Mouse (Mus musculus): Measurements from ENCODE around the gene Tob2. TPM values are rescaled to one million over a fixed set of nuclear protein-coding genes. Genes with fewer than 3 reads are reported as not detected.
A peak's percentile ranks its signal among the peaks of the same experiment; 100 is the strongest.

Gene Tob2
- polyA plus RNA-seq, 1 experiment = not detected

DNA sequence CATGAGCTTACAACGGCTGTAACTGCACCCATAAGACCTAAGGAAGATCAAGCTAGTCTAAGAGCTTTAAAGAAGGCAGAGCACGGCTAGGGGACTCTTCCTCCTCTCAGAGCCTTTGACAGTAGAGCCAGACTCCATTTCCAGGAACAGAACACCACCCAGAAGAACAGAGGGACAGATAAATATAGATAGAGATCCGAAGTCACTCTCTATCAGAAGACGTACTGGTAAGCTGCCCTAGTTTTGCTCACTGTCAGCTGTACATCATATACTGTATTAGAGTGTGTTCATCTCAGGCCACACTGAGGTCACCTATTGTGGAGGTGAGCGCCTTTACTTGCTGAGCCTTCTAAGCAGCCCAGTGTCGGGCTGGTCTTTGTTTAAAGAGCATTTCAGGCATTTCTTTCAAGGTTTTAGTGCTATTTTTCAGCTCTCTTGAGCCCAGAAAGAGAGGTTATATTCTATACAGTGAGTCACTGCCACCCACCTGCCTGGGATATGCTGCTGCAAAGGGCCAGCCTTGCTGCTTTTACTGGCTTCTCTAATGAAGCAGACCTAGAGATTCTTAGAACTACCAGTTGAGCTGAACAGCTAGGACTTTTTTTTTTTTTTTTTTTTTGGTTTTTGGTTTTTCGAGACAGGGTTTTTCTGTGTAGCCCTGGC is 32.7 kb upstream of the Tob2 start:
- WGBS = 47% methylated on average over 7 of the region's 7 CpGs
- TF ChIP-seq POLR2A (IDR thresholded peaks at IDR 0.05; ENCODE audit: insufficient read depth, low read depth, low read length) (no peak), CTCF (IDR thresholded peaks at IDR 0.05; ENCODE audit: insufficient read depth, low read depth, low read length) (no peak)
- Histone ChIP-seq H3K4me1 (ENCODE audit: control insufficient read depth, insufficient read depth, low read length) (peaks cover 8% of the 10 kb centered on the region; the same call in 1 of the 2 replicates), H3K4me3 (ENCODE audit: insufficient read depth, low read depth, low read length) (no peak overlapping the region), H3K27ac (ENCODE audit: insufficient read depth, low read depth, low read length) (peak overlapping the region; percentile 72; the same call in 1 of the 2 replicates)

DNA sequence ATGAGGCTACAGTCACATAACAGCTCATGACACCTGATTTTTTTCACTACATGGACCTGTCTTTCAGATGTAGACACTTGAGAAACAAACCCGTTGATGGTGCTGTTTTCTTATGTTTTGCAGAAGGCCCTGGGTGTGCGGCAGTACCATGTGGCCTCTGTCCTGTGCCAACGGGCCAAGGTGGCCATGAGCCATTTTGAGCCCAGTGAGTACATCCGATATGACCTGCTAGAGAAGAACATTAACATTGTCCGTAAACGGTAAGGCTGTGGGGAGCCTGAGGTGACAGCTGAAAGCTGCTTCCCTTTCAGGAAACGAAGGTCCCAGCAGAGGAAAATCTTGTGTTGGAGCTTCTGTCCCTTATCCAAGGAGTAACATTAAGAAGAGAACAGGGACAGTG is 30.6 kb upstream of the Tob2 start:
- WGBS = 85% methylated on average over 7 of the region's 7 CpGs
- TF ChIP-seq CTCF (IDR thresholded peaks at IDR 0.05; ENCODE audit: insufficient read depth, low read depth, low read length) (no peak), POLR2A (IDR thresholded peaks at IDR 0.05; ENCODE audit: insufficient read depth, low read depth, low read length) (no peak)
- Histone ChIP-seq H3K27ac (ENCODE audit: insufficient read depth, low read depth, low read length) (no peak overlapping the region), H3K4me3 (ENCODE audit: insufficient read depth, low read depth, low read length) (no peak overlapping the region), H3K4me1 (ENCODE audit: control insufficient read depth, insufficient read depth, low read length) (peaks cover 8% of the 10 kb centered on the region; the same call in 1 of the 2 replicates)

DNA sequence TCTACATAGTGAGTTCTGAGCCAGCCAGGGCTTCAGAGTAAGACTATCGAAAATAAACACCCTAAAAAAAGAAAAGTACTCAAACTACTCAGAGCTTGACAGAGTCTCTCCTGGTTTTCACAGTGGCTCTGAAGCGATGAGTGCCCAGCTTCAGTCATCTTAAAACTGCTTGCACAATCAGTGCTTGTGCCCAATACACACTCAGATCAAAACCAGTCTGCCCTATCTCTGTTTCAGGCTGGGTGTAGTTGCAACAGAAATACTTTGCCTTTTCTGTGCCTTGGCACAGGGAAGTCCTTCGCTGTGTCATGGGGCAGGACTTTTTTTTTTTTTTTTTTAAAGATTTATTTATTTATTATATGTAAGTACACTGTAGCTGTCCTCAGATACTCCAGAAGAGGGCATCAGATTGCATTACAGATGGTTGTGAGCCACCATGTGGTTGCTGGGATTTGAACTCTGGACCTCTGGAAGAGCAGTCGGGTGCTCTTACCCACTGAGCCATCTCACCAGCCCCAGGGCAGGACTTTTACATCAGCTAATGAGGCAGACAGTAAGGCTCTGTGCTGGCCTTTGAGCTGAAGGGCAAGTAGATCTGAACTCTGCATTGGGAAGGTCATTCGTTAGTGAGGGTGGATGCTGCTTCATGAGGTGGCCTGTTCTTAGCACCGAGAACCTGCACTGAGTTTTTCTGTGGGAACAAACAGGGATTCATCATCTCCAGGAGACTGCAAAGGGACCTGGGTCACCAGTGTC is 28.4 kb upstream of the Tob2 start:
- H3K4me3 ChIP-seq (ENCODE audit: insufficient read depth, low read depth, low read length) = no peak overlapping the region
- WGBS = 77% methylated on average over 6 of the region's 6 CpGs
- no peak overlapping the region for H3K27ac ChIP-seq (ENCODE audit: insufficient read depth, low read depth, low read length)
- H3K4me1 ChIP-seq (ENCODE audit: control insufficient read depth, insufficient read depth, low read length) = peaks cover 9% of the 10 kb centered on the region; the same call in 1 of the 2 replicates
- TF ChIP-seq CTCF (IDR thresholded peaks at IDR 0.05; ENCODE audit: insufficient read depth, low read depth, low read length) = no peak

DNA sequence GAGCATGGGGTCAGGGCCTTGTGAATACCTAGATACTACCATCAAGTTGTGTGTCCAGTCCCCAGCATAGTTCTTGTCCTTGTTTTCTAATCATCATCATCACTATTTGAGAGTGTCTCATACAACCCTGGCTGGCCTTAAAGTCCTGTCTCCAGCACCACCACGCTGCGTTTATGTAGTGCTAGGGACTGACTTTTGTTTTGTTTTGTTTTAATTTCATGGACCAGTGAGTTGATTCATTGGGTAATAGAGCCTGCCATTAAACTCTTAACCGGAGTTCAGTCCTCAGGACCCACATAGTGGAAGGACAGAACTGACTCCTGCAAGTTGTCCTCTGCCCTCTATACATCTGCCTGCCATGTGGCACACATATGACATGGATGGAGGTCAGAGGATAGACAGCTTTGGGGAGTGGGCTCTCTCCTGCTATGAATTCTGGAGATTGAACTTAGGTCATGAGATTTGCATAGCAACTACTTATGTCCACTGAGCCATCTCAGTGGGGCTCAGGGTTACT is 26.9 kb upstream of the Tob2 start:
- no peak for TF ChIP-seq POLR2A (IDR thresholded peaks at IDR 0.05; ENCODE audit: insufficient read depth, low read depth, low read length)
- TF ChIP-seq CTCF (IDR thresholded peaks at IDR 0.05; ENCODE audit: insufficient read depth, low read depth, low read length) = no peak
- no peak overlapping the region for H3K27ac ChIP-seq (ENCODE audit: insufficient read depth, low read depth, low read length)
- H3K4me3 ChIP-seq (ENCODE audit: insufficient read depth, low read depth, low read length) = no peak overlapping the region
- peaks cover 8% of the 10 kb centered on the region for H3K4me1 ChIP-seq (ENCODE audit: control insufficient read depth, insufficient read depth, low read length)
- WGBS = 37% methylated on average over 3 of the region's 3 CpGs

DNA sequence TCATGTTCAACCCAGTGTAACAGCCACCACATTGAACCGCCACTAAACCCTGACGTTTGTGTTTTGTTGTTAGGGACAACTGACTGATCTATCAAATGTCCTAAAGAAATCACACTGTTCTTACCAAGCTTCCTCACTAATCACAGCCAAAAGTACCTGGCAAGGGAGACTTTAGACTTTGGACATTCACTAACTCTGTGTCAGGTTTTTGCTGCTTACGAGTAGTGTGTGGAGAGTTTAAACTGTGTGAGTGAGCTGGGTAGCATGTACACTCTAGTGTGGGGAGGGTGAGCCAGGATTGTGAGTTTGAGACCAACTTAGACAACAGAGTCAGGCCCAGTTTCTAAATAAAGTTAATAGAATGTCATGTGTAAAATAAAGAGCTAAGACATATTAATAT is 23.8 kb upstream of the Tob2 start:
- H3K4me3 ChIP-seq (ENCODE audit: insufficient read depth, low read depth, low read length) = no peak overlapping the region
- H3K4me1 ChIP-seq (ENCODE audit: control insufficient read depth, insufficient read depth, low read length) = peaks cover 20% of the 10 kb centered on the region
- 76% methylated on average over 3 of the region's 3 CpGs for WGBS
- TF ChIP-seq CTCF (IDR thresholded peaks at IDR 0.05; ENCODE audit: insufficient read depth, low read depth, low read length) (no peak), POLR2A (IDR thresholded peaks at IDR 0.05; ENCODE audit: insufficient read depth, low read depth, low read length) (no peak)
- H3K27ac ChIP-seq (ENCODE audit: insufficient read depth, low read depth, low read length) = no peak overlapping the region

DNA sequence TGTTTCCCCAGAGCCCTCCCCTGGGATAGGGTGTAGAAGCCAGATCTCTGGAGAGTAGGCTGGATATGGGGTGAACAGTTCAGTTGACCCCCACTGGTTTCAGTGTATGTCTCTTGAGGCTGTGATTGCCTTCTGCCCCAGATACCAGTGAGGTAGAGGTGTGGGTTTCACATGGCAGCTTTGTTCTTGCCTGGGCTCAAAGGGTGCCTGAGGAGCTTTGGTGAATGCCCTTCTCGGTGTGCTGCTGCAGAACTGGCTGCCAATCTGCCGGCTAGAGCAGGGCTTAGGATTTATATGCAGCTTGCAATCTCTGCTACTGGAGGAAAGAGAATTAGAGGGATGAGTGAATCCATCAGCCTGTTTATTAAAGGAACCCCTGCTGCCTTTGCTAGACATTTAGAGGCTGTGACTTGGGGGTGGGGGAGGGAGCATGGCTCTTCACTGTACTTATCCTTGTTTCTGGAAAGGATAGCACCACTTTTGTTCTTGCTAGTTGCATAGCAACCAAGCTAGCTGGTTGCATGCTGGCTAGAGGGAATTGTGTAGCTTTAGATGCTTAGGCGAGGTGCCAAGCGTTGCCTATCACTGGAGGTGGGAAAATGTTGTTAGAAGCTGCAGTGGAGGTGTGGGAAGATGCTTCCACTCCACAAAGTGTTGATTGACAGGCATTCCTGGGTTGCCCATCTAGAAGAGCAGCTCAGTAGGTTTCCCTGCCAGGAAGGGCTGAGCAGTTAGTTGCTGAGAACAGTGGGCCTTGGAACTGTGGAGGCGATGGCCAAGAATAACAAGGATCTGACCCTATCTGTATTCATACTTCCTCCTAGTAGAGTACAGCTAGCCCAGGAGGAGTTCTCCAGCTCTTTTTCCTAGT is 21.2 kb upstream of the Tob2 start:
- TF ChIP-seq CTCF (IDR thresholded peaks at IDR 0.05; ENCODE audit: insufficient read depth, low read depth, low read length) (no peak), POLR2A (IDR thresholded peaks at IDR 0.05; ENCODE audit: insufficient read depth, low read depth, low read length) (no peak)
- H3K4me3 ChIP-seq (ENCODE audit: insufficient read depth, low read depth, low read length) = peak overlapping the region; percentile 1; the same call in 1 of the 2 replicates
- WGBS = 4% methylated on average over 5 of the region's 5 CpGs

DNA sequence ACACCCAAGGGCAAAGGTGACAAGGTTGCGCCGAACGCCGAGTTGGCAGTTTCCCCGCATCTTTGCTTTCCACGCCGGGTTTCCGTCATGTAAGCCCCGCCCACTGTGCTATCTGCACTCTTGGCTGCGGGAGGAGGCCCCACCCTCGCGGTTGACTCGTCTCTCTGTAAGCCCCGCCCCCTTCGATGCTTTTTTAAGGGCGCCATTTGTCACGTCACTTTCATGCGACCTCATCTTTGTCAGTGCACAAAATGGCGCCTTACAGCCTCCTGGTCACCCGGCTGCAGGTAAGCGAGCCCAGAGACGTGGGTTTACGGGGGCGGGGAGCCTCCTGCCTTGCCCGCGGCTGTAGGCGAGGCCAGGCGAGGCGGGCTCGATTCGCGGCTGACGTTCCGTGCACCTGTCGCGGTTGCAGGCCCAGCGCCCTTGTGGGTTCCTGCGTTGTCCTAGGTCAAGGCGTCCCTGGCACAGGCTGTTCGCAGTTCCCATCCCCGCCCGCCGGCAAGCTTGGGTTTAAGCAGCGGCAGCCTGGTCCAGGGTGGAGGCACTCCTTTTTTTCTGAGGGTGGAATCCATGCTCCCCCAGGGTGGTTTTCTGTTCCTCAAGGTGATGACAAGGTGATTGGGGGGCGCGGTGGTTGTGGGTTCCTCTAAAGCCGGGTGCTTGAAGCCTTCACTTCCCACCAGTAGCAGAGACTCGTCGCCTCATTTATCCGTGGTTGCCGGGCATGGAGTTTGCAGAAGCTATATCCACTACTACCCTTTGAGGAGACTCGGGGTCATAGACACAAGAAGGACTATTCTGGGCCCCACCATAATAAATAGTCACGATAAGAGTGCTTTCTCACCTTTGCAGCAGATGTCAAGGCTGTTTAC is 13.9 kb upstream of the Tob2 start, which contains the start of gene Aco2:
Aco2 (plus strand) TSS at position 48 of the 875 bp plus-strand sequence.
- TF ChIP-seq POLR2A (IDR thresholded peaks at IDR 0.05; ENCODE audit: insufficient read depth, low read depth, low read length) (peak; percentile 46; the same call in 1 of the 2 replicates), CTCF (IDR thresholded peaks at IDR 0.05; ENCODE audit: insufficient read depth, low read depth, low read length) (no peak)
- H3K27ac ChIP-seq (ENCODE audit: insufficient read depth, low read depth, low read length) = peak within 1 kb of the TSS; percentile 100
- WGBS = under 1% methylated on average over 53 of the region's 53 CpGs
- H3K4me1 ChIP-seq (ENCODE audit: control insufficient read depth, insufficient read depth, low read length) = peaks cover 2% of the 10 kb centered on the region
- peak within 1 kb of the TSS; percentile 99 for H3K4me3 ChIP-seq (ENCODE audit: insufficient read depth, low read depth, low read length)

More for the DNA sequence above, 21.2 kb upstream of the Tob2 start:
- Histone ChIP-seq H3K4me1 (ENCODE audit: control insufficient read depth, insufficient read depth, low read length) (peaks cover 17% of the 10 kb centered on the region), H3K27ac (ENCODE audit: insufficient read depth, low read depth, low read length) (peak overlapping the region; percentile 94)
